Mouse (Mus musculus) A20 (cell line): Measurements from ENCODE around the gene Gnrhr.

Experiments used
- DNase-seq: peaks from one replicate; pipeline ENCODE4 v3.0.0-alpha.2; 2011; ENCODE audit warnings: low read depth, low spot score

Gnrhr gene

DNA sequence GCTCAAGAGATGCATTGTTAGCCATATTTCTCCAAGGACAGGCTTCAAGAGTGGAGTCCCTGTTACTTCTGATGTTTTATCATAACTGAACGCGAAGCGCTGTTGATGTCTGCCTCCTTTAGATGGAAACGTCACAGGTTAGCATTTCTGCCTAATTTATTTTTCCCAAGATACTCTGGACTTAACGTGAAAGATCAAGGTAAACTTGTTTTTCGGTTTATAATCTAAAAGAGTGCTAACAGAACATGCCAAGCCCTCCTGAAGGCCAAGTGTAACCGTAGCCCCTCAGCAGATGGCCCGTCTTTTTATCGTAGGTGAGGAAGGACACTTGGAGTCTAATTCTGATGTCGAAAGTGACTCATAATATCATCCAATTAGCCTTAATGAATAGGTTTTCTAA is at the start of gene Gnrhr:
Gnrhr (minus strand) TSS at position 101 of the 400 bp plus-strand sequence.
- no peak for DNase-seq

DNA sequence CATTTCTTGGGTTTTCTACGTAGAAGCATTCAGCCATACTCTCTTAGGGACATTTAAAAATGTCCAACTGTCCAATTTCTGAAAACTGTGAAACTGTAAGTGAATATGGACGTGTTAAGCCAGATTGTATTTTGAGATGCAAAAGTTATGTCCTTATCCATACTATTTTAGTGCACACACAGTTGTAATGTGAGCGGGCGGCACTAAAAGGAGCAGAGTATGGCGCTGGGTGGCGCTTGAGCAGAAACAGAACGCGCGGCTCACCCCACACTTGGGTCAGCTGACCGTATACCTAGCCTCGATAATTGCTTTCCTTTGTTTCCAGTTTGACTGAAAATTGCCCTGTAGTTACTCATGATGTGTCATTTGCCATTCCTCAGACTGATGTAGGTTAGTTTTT is 48.9 kb upstream of the Gnrhr start:
- no peak for DNase-seq

DNA sequence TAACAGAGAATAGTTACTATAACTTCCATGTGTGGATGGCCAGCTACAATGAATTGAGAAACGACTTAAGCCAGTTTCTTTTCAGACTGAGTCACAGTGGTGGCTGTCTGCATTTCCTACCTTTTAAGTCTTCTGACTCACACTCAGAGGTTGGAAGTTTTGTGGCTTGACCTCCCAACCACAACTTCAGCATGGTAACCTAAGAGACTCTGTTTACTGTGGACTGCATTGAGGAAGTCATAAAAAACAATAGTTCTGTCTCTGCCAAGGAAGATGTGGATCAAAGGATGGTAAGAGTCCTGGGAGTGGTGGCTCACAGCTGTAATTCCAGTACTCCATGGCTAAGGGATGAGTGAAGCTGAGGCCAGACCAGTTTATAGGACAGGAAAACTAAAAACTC is 47.2 kb upstream of the Gnrhr start:
- no peak for DNase-seq

DNA sequence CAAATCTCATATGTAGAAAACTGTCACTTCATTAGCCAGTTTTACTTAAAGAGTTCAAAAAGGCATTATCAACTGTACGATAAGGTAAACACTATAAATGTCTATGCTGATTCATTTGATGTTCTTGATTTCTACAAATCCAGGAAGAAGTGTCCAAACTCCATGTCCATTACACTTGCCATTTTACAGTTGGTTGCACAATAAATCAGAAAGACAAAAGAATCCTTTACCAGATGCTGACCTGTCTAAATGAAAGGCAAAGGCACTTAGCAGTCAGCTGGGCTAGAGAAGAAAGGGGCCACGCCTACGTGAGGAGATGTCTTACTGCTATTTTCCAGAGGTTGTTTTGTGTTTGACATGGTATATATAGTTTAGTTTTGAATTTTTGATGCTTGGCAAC is 46.6 kb upstream of the Gnrhr start:
- DNase-seq: no peak

DNA sequence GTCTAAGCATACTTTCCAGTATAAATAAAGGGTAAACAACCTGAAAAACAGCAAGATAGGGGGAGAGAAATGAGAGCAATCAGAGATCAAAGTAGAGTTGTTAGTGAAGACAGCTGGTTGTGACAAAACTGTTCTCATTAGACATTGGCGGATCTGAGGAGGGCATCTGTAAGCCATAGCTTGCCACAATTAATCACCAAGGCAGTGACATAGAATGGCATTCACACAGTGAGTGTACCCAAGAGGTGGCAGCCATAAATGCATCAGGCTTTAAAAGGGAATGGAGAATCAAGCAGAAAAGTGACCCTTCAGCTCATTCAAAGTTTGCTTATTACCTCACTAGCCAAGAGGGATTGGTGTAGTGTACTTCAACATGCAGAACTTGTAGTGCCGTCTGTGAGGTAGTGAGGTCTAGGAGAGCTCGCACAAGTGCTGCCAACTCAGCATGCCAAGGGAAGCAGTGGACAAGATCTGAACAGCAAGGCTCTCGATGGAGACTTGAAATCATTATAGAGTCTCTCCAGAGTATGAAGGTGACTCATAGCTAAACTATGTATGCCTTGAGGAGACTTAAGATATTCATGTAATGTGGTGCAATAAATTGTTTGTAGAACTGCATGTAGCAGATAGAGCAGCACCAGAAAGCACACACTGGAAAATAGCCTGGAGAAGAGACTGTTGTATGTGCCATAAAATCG is 29.6 kb upstream of the Gnrhr start:
- DNase-seq: no peak

DNA sequence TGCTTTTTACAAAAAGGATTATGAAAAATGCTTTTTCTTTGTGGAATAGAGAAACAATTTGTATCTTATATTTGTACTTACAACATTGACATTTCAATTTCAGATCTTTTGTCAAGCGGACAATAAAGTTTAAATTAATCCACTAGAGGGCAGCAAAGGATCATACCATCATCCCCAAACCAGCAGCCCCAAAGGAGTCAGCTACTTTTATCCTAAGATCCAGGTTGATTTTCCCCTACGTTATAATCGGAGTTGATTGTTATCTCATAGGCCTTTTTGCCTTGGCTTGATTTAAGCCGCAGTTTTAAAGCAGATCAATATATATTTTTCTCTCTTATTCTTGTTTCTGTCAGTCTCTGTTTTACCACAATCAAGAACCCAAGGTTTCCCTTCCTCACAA is 6.3 kb downstream of the Gnrhr start:
- peak; percentile 64 for DNase-seq

DNA sequence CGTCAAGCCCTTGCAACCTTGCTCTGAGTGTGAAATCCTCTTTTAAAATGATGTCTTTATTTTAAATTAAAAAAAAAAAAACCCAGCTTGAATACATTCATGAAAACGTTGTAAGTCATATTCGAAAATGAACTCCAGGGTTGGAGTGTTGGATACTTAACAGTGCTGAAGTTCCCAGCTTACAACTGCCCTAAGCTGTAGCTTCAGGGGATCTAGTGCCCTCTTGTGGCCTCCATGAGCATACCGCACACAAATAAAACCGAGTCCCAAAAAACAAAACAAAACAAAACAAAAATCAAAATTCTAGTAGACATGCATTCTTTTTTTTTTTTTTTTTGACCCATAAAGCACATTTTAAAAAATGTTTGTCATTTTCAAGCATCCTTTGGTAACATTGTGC is 6.9 kb downstream of the Gnrhr start:
- DNase-seq: peak; percentile 63

DNA sequence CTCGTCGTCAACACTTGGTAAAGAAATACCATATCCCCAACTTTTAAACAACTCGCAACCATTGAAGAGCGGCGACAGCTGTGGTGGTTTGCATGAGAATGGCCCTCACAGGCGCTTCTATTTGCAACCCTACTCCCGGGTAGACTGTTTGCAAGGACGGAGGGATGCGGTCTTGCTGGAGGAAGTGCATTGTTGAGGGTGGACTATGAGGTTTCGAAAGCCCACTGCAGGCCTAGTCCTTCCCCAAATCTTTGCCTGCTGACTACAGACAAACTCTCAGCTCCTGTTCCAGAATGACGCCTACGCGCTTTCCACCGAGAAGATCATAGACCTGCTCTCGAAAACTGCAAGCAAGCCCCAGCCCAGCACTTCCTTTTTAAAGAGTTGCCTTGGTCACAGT is 7.4 kb downstream of the Gnrhr start:
- DNase-seq: no peak

DNA sequence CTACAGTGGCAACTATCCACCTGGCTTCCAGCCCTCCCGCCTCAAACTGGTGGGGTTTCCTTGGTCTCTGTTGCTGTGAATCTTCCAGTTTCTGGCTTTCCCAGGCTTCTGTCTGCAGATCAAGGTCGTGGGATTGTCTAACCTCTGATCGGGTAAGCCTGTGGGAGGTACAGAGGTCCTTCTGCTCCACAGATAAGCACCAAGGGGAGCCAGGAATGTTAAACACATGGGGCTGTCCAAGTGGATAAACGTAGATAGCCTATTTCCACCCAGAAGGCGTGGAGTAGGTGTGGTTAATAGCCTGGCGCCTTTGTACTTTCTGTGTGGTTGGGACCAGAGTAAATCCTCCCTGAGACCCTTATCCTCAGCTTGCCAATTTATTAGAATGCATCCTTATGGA is 10.3 kb downstream of the Gnrhr start:
- DNase-seq: no peak

DNA sequence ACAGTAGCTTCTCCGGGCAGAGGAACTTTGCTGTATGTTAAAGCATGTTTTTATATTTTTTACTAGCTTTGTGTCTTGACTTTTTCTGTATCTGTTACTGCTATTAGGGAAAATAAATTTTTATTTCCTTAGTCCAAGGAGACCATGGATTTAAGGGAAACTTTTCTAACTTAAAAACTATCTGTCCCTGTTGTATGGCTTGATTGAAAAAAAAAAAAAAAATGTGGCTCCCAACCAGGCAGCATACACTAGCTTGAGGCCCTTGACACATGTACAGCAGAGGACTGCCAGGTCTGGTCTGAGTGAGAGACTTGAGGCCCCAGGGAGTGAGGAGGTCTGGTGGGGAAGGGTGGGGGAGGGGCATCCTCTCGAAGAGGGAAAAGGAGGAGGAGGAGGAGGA is 23.9 kb downstream of the Gnrhr start:
- DNase-seq: no peak

DNA sequence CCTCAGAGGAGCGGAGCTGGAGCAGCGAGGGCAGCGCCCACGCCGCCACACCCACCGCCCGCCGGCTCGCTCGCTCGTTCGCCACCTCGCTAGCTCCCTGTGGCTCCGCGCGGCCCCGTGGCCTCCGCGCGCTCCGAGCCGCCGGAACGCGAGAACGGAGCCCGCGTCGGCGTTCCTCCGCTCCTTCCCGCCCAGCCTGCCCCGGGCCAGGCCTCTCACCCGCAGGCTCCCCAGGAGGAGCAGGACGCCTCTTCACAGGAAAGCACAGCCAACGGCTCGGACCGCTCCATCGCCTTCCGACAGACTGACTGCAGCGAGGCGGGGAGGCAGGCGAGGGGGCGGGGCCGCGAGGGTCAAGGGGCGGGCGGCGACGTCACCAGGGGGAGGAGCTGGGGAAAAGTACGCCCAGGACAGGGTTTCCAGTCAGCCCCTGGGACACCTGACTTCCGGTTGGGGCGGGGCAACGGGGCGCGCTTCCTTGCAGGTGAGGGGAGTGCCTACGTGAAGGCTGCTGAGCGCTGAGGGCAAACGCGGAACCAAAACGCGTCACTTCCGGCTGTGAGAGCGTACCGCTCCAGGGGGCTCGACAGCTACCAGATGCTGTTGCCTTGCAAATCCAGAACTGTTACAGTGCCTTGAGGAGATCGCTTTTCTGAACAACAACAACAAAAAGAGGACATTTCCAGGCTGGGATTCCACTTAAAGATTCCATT is 25.1 kb downstream of the Gnrhr start, which contains the start of gene Uba6:
Uba6 (minus strand) TSS at position 355 of the 713 bp plus-strand sequence.
- peak; percentile 100 for DNase-seq

DNA sequence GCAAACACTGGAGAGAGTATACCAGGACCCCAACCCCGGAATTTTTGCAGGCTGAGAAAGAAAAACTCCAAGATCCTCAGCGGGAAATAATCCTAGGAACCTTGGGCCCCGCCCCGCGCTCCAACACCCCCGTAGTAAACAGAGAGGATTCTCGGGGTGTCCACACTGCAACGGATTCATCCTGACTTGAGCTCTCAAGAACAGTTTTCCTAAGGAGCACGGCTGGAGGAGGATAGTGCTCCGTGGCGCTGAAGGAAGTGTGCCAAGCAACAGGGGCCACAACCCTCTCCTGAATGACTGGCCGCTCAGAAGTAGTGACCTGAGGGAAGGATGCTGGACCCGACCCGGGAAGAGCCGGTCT is 25.6 kb downstream of the Gnrhr start:
- no peak for DNase-seq
